9 mouse cellular contexts compared by ENCODE assay signal in the genomic region with DNA sequence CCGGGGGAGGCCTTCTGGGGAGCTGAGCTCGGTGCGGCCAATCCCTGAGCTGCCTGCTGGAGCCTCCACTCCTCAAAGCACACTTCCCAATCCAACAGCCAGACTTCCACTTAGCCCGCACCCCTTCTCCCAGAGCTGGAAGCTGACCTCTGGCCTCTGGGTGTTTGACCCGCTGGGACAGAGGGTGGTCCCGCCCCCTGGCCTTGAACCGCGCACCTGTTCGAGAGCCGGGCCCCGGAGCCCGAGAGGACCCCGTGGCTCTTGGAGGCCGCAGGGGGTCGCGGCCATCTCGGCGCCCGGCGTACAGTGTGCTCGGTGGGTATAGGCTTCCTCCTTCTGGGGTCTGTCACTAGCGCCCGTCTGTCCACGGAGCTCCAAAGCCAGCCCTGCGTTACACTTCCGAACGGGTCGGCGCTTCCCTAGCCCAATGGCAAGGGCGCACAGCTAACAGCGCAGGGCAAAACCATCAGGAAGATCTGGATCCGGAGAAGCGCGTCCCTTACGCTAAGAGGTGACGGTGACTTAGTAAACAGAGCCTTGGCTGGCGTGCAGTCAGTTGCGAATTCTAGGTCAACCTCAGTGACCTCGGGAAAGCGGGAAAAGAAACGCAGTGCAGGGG. TPM values are rescaled to one million over a fixed set of nuclear protein-coding genes. Genes with fewer than 3 reads are reported as not detected.
DNase-seq lines count a peak whose midpoint lies in the region; ATAC-seq and TF ChIP-seq lines count a peak whose summit lies in the region.
"Had no signal": no experiment of that assay in that cellular context is flagged by ENCODE, and none has a peak within 500 bp of the region (broad histone marks: within the 10 kb centered on the region; RNA-seq: fewer than 3 reads in every experiment).

No protein-coding gene starts in this region.

- H3K36me3 ChIP-seq in lung, embryonic 14.5 days (ENCODE audit: insufficient read depth), result no peaks in the 10 kb centered on the region
- H3K36me3 ChIP-seq in forebrain, embryonic 14.5 days (ENCODE audit: control insufficient read depth, insufficient read depth, low read length), result no peaks in the 10 kb centered on the region
- H3K36me3 ChIP-seq in limb, embryonic 10.5 days, result no peaks in the 10 kb centered on the region

- no peak overlapping the region for H3K27ac ChIP-seq in lung, embryonic 14.5 days (ENCODE audit: low read depth)
- H3K27ac ChIP-seq in forebrain, embryonic 14.5 days (ENCODE audit: low read depth, low read length), result no peak overlapping the region
- H3K27ac ChIP-seq in limb, embryonic 10.5 days, result peak overlapping the region; percentile 81

- H3K4me2 ChIP-seq in lung, embryonic 14.5 days, result peak overlapping the region; percentile 49
- peak overlapping the region; percentile 36 for H3K4me2 ChIP-seq in forebrain, embryonic 14.5 days (ENCODE audit: low read length)

- peak overlapping the region; percentile 24 for H3K4me3 ChIP-seq in lung, embryonic 14.5 days (ENCODE audit: low read depth, low read length)
- H3K4me3 ChIP-seq in forebrain, embryonic 14.5 days (ENCODE audit: low read depth, low read length), result peak overlapping the region; percentile 14; the same call in 1 of the 2 replicates
- peak overlapping the region; percentile 53 for H3K4me3 ChIP-seq in limb, embryonic 10.5 days

- intact Hi-C loops in left cerebral cortex, postnatal 36 days (cut with DNase I), result no loop called here

- no peaks in the 10 kb centered on the region for H3K9me3 ChIP-seq in lung, embryonic 14.5 days (ENCODE audit: low read depth, low read length)
- no peaks in the 10 kb centered on the region for H3K9me3 ChIP-seq in forebrain, embryonic 14.5 days (replicated peaks; ENCODE audit: control insufficient read depth, low read length)
- no peaks in the 10 kb centered on the region for H3K9me3 ChIP-seq in limb, embryonic 10.5 days (replicated peaks)

- DNase-seq in lung, embryonic 14.5 days, result peak; percentile 32
- no peak for DNase-seq in lung, postnatal 25 days (ENCODE audit: low spot score)
- DNase-seq in forebrain, embryonic 14.5 days (ENCODE audit: low spot score), result no peak
- DNase-seq in limb, embryonic 10.5 days (ENCODE audit: low spot score), result peak; percentile 77
- peak; percentile 36 for DNase-seq in retina, postnatal 1 day
- no peak for DNase-seq in left cerebral cortex, postnatal 36 days (ENCODE audit: low spot score in 2 of 2)
- no peak for DNase-seq in kidney, adult 8-10 months

- H3K27me3 ChIP-seq in lung, embryonic 14.5 days (ENCODE audit: insufficient read depth, low read length), result peaks cover 77% of the 10 kb centered on the region
- peaks cover 68% of the 10 kb centered on the region for H3K27me3 ChIP-seq in forebrain, embryonic 14.5 days (replicated peaks; ENCODE audit: control insufficient read depth, insufficient read depth, low read length)
- peaks cover 96% of the 10 kb centered on the region for H3K27me3 ChIP-seq in limb, embryonic 10.5 days (ENCODE audit: low read depth, poor library complexity, severe bottlenecking)

- WGBS in lung, embryonic 14.5 days, result 1% methylated on average over 41 of the region's 41 CpGs
- under 1% methylated on average over 41 of the region's 41 CpGs for WGBS in forebrain, embryonic 14.5 days
- under 1% methylated on average over 41 of the region's 41 CpGs for WGBS in limb, embryonic 10.5 days

- no peak overlapping the region for H3K9ac ChIP-seq in lung, embryonic 14.5 days
- no peak overlapping the region for H3K9ac ChIP-seq in forebrain, embryonic 14.5 days (ENCODE audit: low read length)

- no peaks in the 10 kb centered on the region for H3K4me1 ChIP-seq in lung, embryonic 14.5 days (ENCODE audit: insufficient read depth)
- H3K4me1 ChIP-seq in forebrain, embryonic 14.5 days (ENCODE audit: control insufficient read depth, insufficient read depth, low read length), result no peaks in the 10 kb centered on the region; the same call in 1 of the 2 replicates
- H3K4me1 ChIP-seq in limb, embryonic 10.5 days, result peaks cover 66% of the 10 kb centered on the region

- peak; percentile 55; the same call in 1 of the 2 replicates for ATAC-seq in lung, embryonic 14.5 days (ENCODE audit: insufficient read depth)
- peak; percentile 30; the same call in 1 of the 2 replicates for ATAC-seq in forebrain, embryonic 14.5 days
- ATAC-seq in megakaryocyte, adult 5-6 weeks (ENCODE audit: poor library complexity, severe bottlenecking), result no peak

- no peak for TF ChIP-seq CTCF in lung, embryonic 14.5 days (IDR thresholded peaks at IDR 0.05; ENCODE audit: low read depth)

RNA-seq across cellular contexts. Expression of a gene that starts 8.6 kb away (rescaled TPM):
- 0.42 and 0.80 TPM in 2 replicates for polyA plus RNA-seq in lung, embryonic 14.5 days (2014; fragmentation: Nextera tagmentation; extraction: Ambion mirVana)
- 2.6 and 2.7 TPM in 2 replicates for polyA plus RNA-seq in forebrain, embryonic 14.5 days (2014; fragmentation: Nextera tagmentation; extraction: Ambion mirVana)
- 12.6 and 28.3 TPM in 2 replicates for polyA plus RNA-seq in limb, embryonic 10.5 days (2016; fragmentation: Nextera tagmentation; extraction: Ambion mirVana)
- total RNA-seq in megakaryocyte, adult 5-6 weeks (2015), result not detected in 2 replicates
- total RNA-seq in megakaryocyte, adult 5-6 weeks (2017), result not detected in 2 replicates
- total RNA-seq in left cerebral cortex, postnatal 36 days (2021), result 1 to 10 TPM; 2.4 to 3.3 TPM
- total RNA-seq: hematopoietic stem cell, adult 5-6 weeks had no signal

Comparison
In these comparisons a context has a peak if more than half of its experiments do, and no peak if none do; other contexts are left out.
1. DNase-seq: peak in lung, embryonic 14.5 days (single experiment), limb, embryonic 10.5 days (single experiment) and retina, postnatal 1 day (single experiment); none in lung, postnatal 25 days (single experiment), forebrain, embryonic 14.5 days (single experiment), left cerebral cortex, postnatal 36 days (0 of 2) and kidney, adult 8-10 months (0 of 2).
2. Peak in every context shown above with its lines, with median percentiles within 50 percentile points of each other: H3K4me3 ChIP-seq.